Mouse (Mus musculus) limb, embryonic 14.5 days (tissue): Measurements from ENCODE around the gene Myo10. TPM values are rescaled to one million over a fixed set of nuclear protein-coding genes. Genes with fewer than 3 reads are reported as not detected.

Experiments used
- ATAC-seq: fragments of 200-750 bp; cut with Nextera tagmentation; 2 replicates; pipeline ENCODE4 v1.8.0; 2017; ENCODE audit warnings: low read depth, moderate number of reproducible peaks, moderate TSS enrichment; ENCODE audit not compliant: low FRiP score
- DNase-seq: peaks from one replicate; pipeline ENCODE4 v3.0.0-alpha.2; 2015; ENCODE audit warnings: low spot score
- H3K27ac ChIP-seq: fragments of 300-500 bp; sonication (generic); replicated peaks from 2 replicates; pipeline ENCODE4 v1.5.1; 2014; ENCODE audit warnings: low read depth, mild to moderate bottlenecking, low read length, moderate library complexity, mixed read lengths
- H3K27me3 ChIP-seq: fragments of 300-500 bp; sonication (generic); 2 replicates; pipeline ENCODE4 v1.6.1; 2014; ENCODE audit warnings: low read length, mixed read lengths; ENCODE audit not compliant: control insufficient read depth, insufficient read depth
- H3K36me3 ChIP-seq: fragments of 300-500 bp; sonication (generic); 2 replicates; pipeline ENCODE4 v1.6.1; 2014; ENCODE audit warnings: mild to moderate bottlenecking, low read length, moderate library complexity, mixed read lengths; ENCODE audit not compliant: control insufficient read depth, insufficient read depth
- H3K4me1 ChIP-seq: fragments of 300-500 bp; sonication (generic); 2 replicates; pipeline ENCODE4 v1.6.1; 2014; ENCODE audit warnings: antibody characterized with exemption, low read length, mixed read lengths; ENCODE audit not compliant: control insufficient read depth, insufficient read depth
- H3K4me2 ChIP-seq: fragments of 300-500 bp; sonication (generic); replicated peaks from 2 replicates; pipeline ENCODE4 v1.6.1; 2014; ENCODE audit warnings: low read depth, mild to moderate bottlenecking, low read length, moderate library complexity; ENCODE audit not compliant: severe bottlenecking
- H3K4me3 ChIP-seq: fragments of 300-500 bp; sonication (generic); replicated peaks from 2 replicates; pipeline ENCODE4 v1.5.1; 2014; ENCODE audit warnings: low read length
- H3K9ac ChIP-seq: fragments of 300-500 bp; sonication (generic); 2 replicates; pipeline ENCODE4 v1.6.1; 2014; ENCODE audit warnings: mild to moderate bottlenecking, low read depth, low read length, moderate library complexity; ENCODE audit not compliant: severe bottlenecking
- H3K9me3 ChIP-seq: fragments of 300-500 bp; sonication (generic); 2 replicates; pipeline ENCODE4 v1.6.1; 2016; ENCODE audit warnings: low read length; ENCODE audit not compliant: control insufficient read depth
- POLR2A ChIP-seq: fragments of 200-500 bp; IDR thresholded peaks from 2 replicates; pipeline ENCODE4 v1.8.0; 2012; ENCODE audit warnings: inconsistent platforms, mild to moderate bottlenecking, moderate library complexity, borderline replicate concordance; ENCODE audit not compliant: insufficient read depth, insufficient read length; ENCODE audit errors: extremely low read depth
- WGBS: fragments of 180-500 bp; shearing (Covaris S2); extraction: QIAGEN DNeasy Blood & Tissue Kit; methylation state at CpG from one replicate; pipeline ENCODE4 v1.1.7; 2014; 5-methylcytosine and 5-hydroxymethylcytosine counted together
- polyA plus RNA-seq, 2 experiments: library from polyadenylated mRNA; depleted of rRNA in 1 of 2; stranded (reverse) in 1 of 2; unstranded in 1 of 2; fragments of >200 nt; fragmentation: Nextera tagmentation in 1 of 2; extraction: Ambion mirVana in 1 of 2; gene quantifications; 2 replicates each; pipeline versions ENCODE4 v1.2.1 to v1.2.3; 2012 to 2014

Gene Myo10
- polyA plus RNA-seq, 2 experiments: 26.9 to 28.8 TPM

DNA sequence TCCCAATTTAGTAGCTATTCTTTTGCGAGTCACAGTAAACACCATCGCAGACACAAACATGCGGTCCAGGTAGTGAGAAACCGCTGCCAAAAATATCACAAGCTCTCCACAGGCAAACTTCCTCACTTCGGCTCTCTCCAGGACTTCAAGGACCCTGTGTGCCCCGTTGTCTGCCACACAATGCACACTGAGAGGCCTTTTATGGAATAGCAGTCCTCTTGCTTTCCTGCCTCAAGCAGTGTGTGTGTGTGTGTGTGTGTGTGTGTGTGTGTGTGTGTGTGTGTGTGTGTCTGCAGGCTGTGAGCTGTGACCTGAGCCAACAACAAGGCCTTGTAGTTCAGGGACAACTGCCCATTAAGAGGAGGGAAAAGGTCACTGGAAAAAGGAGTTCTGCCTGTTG, 41.6 kb upstream of the Myo10 start:
- no peaks in the 10 kb centered on the region for H3K9me3 ChIP-seq
- H3K4me2 ChIP-seq: no peak overlapping the region
- no peak for ATAC-seq
- H3K9ac ChIP-seq: no peak overlapping the region
- 36% methylated on average over 6 of the region's 6 CpGs for WGBS
- no peak for DNase-seq
- no peaks in the 10 kb centered on the region for H3K27me3 ChIP-seq
- no peak overlapping the region for H3K27ac ChIP-seq
- TF ChIP-seq POLR2A: no peak
- H3K4me1 ChIP-seq: peaks cover 7% of the 10 kb centered on the region; the same call in 1 of the 2 replicates
- no peak overlapping the region for H3K4me3 ChIP-seq
- no peaks in the 10 kb centered on the region for H3K36me3 ChIP-seq

DNA sequence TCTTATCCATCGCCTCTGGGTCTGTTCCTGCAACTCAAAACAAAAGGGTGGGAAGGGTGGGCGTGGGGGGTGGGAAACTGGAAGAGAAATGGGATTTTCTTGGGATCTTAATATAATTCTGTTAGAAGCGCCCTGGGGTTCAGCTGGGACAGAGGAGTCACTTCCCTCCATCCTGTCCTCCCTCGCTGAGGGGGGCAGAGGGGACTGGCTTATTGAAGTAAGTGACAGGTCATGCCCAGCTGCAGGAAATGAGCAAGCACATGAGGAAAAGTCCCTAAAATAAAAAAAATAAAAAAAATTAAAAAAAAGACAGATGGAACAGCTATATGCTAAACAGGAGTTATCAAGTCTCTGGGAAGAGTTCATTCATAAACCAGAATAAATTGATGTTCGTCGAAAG, 40.3 kb upstream of the Myo10 start:
- no peak for ATAC-seq

GRCm38 (mm10) chr15:25583361-25583760, 39.0 kb upstream of the Myo10 start:
- no peak for ATAC-seq
- no peak overlapping the region for H3K4me3 ChIP-seq
- no peaks in the 10 kb centered on the region for H3K9me3 ChIP-seq
- H3K4me2 ChIP-seq: no peak overlapping the region
- no peak overlapping the region for H3K27ac ChIP-seq
- H3K4me1 ChIP-seq: peaks cover 11% of the 10 kb centered on the region
- no peaks in the 10 kb centered on the region; the same call in 1 of the 2 replicates for H3K27me3 ChIP-seq
- H3K9ac ChIP-seq: no peak overlapping the region
- 82% methylated on average over 8 of the region's 8 CpGs for WGBS
- no peaks in the 10 kb centered on the region for H3K36me3 ChIP-seq
- TF ChIP-seq POLR2A: no peak
- DNase-seq: no peak

More for the DNA sequence above, 40.3 kb upstream of the Myo10 start:
- Histone ChIP-seq H3K27me3 (no peaks in the 10 kb centered on the region), H3K4me1 (peaks cover 11% of the 10 kb centered on the region), H3K4me3 (no peak overlapping the region), H3K9ac (no peak overlapping the region), H3K36me3 (no peaks in the 10 kb centered on the region), H3K9me3 (no peaks in the 10 kb centered on the region), H3K4me2 (no peak overlapping the region), H3K27ac (no peak overlapping the region)
- no peak for TF ChIP-seq POLR2A
- DNase-seq: no peak
- WGBS: 69% methylated on average over 6 of the region's 6 CpGs

GRCm38 (mm10) chr15:25586828-25587227, 35.5 kb upstream of the Myo10 start:
- H3K27ac ChIP-seq: no peak overlapping the region
- no peak overlapping the region for H3K4me3 ChIP-seq
- no peak for TF ChIP-seq POLR2A
- no peak overlapping the region for H3K4me2 ChIP-seq
- no peaks in the 10 kb centered on the region; the same call in 1 of the 2 replicates for H3K27me3 ChIP-seq
- 37% methylated on average over 3 of the region's 3 CpGs for WGBS
- no peaks in the 10 kb centered on the region for H3K36me3 ChIP-seq
- H3K9ac ChIP-seq: no peak overlapping the region
- H3K9me3 ChIP-seq: no peaks in the 10 kb centered on the region
- ATAC-seq (no peak), DNase-seq (no peak)
- H3K4me1 ChIP-seq: peaks cover 11% of the 10 kb centered on the region

GRCm38 (mm10) chr15:25587943-25588342, 34.4 kb upstream of the Myo10 start:
- Histone ChIP-seq H3K4me2 (no peak overlapping the region), H3K27me3 (no peaks in the 10 kb centered on the region; the same call in 1 of the 2 replicates), H3K9me3 (no peaks in the 10 kb centered on the region), H3K9ac (no peak overlapping the region), H3K4me1 (peaks cover 11% of the 10 kb centered on the region), H3K4me3 (no peak overlapping the region), H3K27ac (no peak overlapping the region), H3K36me3 (no peaks in the 10 kb centered on the region)
- WGBS: 83% methylated on average over 8 of the region's 8 CpGs
- ATAC-seq: no peak
- TF ChIP-seq POLR2A: no peak
- no peak for DNase-seq
